Mouse (Mus musculus): ENCODE data around the gene Aspscr1.
"Not testable (repeated sequence)": the region's sequence is repeated elsewhere in the genome, so short reads cannot be mapped to it uniquely, and the experiment has no call there.

Aspscr1 gene

DNA sequence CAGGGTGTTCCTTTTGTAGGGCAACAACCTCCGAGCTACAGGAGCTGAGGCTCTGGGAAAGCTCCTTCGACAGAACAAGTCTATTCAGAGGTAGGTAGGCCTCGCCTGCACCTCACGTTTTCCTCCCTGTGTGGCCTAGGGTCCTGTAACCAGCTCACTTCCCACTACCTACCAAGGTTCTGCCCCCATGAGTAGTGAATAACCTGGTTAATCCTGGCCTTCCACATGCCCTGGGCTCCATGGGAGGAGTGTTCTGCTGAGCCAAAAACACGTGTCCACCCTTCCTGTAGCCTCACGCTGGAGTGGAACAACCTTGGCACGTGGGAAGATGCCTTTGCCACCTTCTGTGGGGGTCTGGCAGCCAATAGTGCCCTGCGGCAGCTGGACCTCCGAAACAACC, 42.4 kb downstream of the Aspscr1 start:
- no peak for DNase-seq

DNA sequence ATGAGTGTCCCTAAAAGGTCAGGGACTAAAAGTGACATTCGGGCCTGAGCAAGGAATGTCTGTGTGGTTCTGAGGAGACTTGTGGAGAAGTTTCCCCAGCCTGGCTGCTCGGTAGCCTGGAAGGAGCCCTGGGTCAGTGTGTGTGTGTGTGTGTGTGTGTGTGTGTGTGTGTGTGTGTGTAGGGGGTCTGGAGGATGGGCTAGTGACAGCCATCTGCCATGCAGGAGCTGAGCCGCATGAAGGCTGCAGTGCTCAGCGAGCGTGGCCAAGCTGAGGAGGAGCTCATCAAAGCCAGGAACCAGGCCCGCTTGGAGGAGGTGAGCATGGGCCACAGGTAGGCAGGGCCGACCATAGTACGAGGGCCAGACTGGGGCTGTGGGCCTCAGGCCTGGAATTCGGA, 46.5 kb downstream of the Aspscr1 start:
- DNase-seq, result no peak

DNA sequence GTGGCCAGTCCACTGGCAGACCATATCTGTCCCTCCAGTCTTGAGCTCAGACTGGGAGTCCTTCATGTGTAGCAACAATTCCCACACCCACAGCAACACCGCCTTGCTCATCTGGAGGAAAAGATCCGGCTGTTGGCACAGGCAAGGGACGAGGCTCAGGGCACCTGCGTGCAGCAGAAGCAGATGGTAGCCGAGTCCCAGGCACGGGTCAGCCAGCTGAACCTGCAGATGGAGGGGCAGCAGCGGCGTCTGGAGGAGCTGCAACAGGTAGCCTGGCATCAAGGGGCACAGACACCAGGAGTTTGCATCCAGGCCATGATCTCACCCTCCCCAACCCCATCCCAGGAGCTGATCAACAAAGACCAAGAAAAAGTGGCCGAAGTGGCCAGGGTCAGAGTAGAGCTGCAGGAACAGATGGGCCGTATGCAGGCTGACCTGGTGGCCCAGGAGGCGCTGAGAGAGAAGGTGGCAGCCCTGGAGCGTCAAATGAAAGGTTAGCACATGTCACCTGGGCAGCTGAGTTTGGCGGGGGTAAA, 47.1 kb downstream of the Aspscr1 start:
- DNase-seq, result no peak

DNA sequence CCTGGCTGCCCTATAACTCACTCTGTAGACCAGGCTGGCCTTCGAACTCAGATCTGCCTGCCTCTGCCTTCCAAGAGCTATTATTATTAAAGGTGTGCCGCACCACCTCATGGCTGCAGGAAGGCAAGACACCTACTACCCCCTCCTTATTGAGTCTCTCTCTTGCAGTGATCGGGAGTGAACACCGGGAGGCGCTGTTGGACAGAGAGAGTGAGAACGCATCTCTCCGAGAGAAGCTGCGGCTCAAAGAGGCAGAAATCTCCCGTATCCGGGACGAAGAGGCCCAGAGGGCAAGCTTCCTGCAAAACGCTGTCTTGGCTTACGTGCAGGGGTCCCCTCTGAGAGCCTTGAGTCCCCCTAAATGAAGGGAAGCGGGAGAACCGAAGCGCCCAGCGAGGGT, 47.7 kb downstream of the Aspscr1 start:
- peak; percentile 90 for DNase-seq

DNA sequence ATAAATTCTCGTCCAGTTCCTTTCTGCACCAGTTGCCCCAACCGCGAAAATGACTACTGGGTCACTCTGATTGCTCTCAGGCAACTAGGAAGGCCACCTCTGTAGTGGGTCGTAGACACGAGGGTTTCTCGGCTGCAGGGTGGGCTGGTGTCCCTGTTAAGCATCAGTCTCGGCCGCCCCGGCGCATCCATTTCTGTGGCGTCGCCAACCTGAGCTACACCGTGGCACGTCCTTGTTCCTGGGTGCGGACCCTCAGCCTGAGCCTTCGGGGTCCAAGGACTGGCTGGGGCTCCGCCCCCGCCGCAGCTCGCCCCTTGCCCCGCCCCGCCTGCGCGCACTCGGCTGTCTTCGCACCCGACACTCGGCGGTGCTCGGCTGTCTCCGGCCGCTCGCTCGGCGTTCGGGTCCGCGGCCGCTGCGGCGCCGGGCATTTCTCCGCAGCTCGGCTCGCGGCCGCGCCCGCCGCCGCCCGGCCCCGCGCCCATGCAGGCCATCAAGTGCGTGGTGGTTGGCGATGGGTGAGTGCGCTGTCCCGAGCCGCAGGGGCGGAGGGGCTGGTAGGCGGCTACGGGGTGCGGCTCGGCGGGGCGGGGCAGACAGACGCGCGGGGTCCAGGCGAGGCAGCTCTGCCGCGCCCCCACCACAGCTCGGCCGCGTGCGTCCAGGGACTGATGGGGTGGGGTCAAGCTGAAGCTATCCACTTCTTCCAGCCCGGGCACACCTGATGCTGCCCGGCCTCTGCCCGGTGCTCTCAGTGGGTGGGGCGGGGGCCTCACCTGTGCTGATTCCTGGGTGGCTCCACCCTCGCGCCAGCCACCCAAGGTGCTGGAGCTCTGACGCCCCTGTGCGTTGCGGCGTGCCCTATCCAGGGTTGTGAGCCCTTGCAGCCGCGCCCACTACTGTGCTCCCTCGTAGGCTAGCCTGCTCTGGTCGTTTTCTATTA, 48.6 kb downstream of the Aspscr1 start, which contains the start of gene Rac3:
Gene Rac3, plus strand, starts transcription at position 347 of the 943 bp plus-strand sequence.
- DNase-seq, result peak; percentile 69

DNA sequence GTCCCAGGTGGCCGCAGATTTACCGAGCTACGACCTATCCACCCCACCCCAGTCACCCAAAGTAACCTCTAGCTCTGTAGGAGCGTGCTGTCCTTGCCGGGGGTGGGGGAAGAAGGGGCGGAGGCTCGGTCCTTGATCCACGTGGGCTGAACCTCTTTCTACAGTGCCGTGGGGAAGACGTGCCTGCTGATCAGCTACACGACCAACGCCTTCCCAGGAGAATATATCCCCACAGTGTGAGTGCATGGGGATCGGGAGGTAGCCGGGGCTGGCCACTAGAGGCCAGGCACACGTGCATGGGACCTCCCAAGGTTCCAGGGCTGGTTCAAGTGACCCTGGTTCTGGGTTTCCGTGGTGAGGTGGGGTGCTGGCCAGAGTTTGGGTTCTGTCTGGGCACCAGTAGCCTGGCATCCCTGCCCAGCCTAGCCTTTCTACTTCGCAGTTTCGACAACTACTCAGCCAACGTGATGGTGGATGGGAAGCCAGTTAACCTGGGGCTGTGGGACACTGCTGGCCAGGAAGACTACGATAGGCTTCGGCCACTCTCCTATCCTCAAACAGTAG, 49.4 kb downstream of the Aspscr1 start:
- DNase-seq, result no peak

DNA sequence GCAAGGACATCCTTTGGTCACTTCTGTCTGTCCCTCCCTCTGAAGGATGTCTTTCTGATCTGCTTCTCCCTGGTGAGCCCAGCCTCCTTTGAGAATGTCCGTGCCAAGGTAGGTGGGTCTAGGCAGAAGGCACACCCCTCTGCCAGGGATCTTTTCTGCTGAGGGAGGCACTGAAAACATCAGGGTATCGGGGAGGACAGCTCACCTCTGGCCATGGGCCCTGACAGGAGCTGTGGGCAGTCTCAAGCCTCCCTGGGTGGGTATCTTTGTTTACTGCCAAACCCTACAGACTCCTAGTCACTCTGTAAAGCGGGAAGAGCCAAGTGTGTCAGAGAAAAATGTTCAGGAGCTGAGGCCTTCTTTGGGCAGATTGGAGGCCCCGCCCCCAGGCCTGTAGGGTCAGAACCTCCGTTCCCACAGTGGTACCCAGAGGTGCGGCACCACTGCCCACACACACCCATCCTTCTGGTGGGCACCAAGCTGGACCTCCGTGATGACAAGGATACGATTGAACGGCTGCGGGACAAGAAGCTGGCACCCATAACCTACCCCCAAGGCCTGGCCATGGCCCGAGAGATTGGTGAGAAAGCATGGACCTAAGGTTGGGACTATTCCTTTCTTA, 50.1 kb downstream of the Aspscr1 start:
- DNase-seq, result no peak

GRCm38 (mm10) chr11:120723509-120723908, 50.7 kb downstream of the Aspscr1 start:
- DNase-seq, result no peak

DNA sequence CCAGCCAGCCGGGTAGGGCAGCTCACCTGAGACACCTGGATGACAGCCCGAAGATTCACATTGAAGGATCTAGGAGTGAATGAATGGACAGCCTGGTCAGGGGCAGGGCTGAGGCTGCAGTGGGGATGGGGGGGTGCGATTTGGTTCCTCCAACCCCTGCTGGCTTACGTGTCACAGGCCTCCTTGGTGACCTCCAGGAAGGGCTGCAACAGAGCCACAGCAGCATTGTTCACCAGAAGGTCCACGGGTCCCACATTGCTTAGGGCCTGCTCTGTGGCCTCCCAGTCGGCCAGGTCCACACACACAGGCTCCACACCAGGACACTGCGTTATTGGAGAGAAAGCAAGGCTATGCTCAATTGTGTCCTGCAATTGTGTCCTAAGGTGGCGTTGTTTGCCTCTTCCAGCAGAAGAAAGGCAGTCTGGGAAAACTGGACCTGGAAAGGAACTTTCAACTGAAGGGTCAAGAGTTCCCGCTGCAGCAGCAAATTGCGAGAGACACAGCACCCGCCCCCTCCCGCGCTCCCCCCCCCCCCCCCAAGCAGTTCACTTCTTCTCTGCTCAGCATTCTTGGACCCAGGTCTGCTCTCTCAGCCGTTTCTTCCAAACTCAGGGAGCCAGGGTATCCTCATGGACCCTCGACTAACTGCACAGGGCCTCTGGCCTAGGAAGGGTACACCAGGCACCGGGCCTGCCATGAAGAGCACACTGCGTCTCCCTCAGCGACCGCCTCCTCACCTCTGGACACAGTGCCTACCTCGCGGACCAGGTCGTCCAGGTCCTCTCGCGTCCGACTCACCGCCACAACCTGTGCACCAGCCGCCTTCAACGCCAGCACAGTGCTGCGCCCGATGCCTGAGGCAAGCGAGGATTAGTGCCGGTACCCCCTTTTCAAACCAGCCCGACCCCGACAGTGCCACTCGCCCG, 53.7 kb downstream of the Aspscr1 start:
- DNase-seq, result no peak

- peak; percentile 73 for DNase-seq
Observed at GRCm38 (mm10) chr11:120727169-120727527, 54.4 kb downstream of the Aspscr1 start, which contains the start of gene Dcxr. Gene Dcxr (minus strand): TSS chr11:120727281.

DNA sequence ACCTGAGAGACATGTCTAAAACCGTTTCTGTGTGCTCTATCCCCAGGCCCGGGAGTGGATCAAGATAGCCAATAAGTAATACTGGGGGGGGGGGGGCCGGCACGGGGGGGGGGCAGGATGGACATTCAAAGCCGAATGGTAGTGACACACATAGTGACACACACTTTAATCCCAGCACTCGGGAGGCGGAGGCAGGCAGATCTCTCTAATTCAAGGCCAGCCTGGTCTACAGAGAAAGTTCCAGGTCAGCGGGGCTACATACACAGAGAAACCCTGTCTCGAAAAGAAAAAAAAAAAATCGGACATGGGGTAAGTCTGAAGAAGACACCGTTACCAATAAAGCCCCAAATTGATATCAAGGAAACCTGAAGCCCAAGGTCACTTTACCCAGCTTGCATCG, 54.8 kb downstream of the Aspscr1 start:
- DNase-seq, result no peak

GRCm38 (mm10) chr11:120728530-120729240, 55.9 kb downstream of the Aspscr1 start:
- DNase-seq, result no peak

DNA sequence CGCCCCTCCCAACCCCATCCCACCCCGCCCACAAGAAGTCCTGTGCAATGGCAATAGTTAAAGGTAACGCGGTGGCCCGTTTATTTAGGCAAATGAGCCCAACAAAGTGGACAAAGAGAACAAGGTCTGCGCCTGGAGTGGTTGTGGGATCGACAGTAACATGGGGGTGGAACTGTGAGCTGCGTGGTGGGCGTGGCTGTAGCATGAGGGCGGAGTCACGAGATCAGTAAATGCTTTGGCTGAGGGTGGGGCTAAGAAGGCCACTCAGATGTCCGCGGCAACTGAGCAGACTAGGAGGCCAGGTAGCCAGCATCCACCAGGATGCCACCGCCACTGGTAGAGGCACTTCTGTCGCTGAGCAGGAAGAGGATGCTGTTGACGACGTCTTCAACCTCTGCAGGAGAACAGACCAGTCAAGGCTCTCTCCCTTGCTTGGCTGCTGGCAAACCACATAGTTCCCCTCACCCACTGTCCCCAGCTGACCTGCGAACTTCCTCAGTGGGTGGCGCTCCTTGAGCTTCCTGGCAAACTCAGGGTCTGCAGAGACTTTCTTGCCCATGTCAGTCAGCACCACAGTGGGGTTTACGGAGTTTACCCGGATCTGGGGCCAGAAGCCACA, 56.8 kb downstream of the Aspscr1 start:
- DNase-seq, result not testable (repeated sequence)

DNA sequence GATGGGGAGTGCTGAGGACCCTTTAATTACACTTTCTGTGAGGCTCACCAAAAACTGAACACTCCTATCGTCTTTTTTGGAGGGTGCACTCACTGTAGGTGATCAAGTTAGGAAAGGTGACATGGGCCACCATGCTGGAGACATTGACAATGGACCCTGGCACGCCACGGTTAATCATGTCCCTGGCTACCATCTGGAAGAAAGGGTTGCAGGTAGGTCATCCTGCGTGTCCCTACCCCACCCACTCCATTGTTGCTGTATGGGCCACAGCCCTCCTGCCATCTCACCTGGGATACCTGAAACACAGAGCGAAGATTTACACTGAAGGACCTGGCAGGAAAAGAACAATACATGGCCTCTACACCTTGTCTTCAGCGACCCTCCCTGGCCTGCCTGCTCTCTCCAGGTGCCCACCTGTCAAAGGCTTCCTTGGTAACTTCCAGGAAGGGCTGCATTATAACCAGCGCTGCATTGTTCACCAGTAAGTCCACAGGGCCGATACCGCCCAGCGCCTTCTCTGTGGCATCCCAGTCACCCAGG, 57.6 kb downstream of the Aspscr1 start:
- no peak for DNase-seq

- DNase-seq, result no peak
Observed at GRCm38 (mm10) chr11:120731395-120731794, 58.6 kb downstream of the Aspscr1 start.

DNA sequence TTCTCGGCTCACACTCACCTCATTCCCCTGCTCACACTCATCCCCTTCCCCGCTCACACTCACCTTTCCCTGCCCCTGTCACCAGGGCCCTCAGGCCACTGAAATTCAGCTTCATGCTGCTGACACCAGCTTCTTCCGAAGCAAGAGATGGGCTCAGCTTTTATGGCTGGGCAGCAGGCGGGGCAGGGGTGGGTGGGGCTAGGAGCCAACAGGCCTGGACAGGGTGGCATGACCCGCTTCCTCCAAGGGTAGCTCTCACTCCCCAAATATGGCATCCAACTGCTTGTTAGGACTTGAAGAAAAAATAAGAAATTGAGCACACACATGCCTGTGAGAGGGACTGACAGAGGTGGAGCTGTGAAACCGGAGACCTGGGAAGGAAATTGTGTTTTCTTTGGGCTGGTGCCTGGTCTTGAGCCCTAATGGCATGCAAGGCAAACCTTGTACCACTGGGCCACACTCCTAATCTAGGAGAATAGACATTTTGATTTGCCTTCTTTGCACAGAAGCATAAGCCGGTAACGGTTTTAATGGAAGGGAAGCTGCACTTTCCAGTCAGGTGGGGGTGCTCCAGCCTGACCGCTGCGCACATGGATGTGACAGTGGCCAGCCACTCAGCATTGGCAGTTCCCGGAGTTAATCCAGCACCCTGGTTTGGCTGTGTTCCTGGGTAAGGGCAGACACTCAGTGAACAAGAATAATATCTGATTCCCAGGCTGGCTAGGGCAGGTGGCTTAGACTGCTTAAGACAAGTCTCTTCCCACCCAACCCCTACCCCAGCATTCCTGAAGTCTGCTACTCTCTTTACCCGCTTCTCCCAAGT, 59.3 kb downstream of the Aspscr1 start, which contains the start of gene Cbr2:
Gene Cbr2, minus strand, starts transcription at position 257 of the 823 bp plus-strand sequence.
- no peak for DNase-seq

- DNase-seq, result no peak
Observed at GRCm38 (mm10) chr11:120733521-120733920, 60.7 kb downstream of the Aspscr1 start.

- DNase-seq, result no peak
Observed at GRCm38 (mm10) chr11:120736424-120736823, 63.7 kb downstream of the Aspscr1 start.

GRCm38 (mm10) chr11:120740981-120741380, 68.2 kb downstream of the Aspscr1 start:
- no peak for DNase-seq

Data from cerebellum, adult 11 months (tissue).